In genomic region chr5:24413938-24414337, GRCm38 (mm10) we compare ENCODE assay signal across 25 mouse cellular contexts. TPM values are rescaled to one million over a fixed set of nuclear protein-coding genes. Genes with fewer than 3 reads are reported as not detected.
DNase-seq lines count a peak whose midpoint lies in the region; ATAC-seq and TF ChIP-seq lines count a peak whose summit lies in the region.
"Had no signal": no experiment of that assay in that cellular context is flagged by ENCODE, and none has a peak within 500 bp of the region (broad histone marks: within the 10 kb centered on the region; RNA-seq: fewer than 3 reads in every experiment).

No protein-coding gene starts in this region.

- H3K36me3 ChIP-seq in kidney, embryonic 15.5 days = peaks cover 14% of the 10 kb centered on the region
- H3K36me3 ChIP-seq in kidney, adult 2 months (ENCODE audit: control insufficient read depth, insufficient read depth, low read length) = no peaks in the 10 kb centered on the region
- H3K36me3 ChIP-seq in thymus, adult 2 months (ENCODE audit: control insufficient read depth, insufficient read depth, low read length) = no peaks in the 10 kb centered on the region
- H3K36me3 ChIP-seq in embryonic facial prominence, embryonic 11.5 days (replicated peaks; ENCODE audit: control insufficient read depth, insufficient read depth, low read depth, low read length) = no peaks in the 10 kb centered on the region; the same call in 1 of the 2 replicates
- H3K36me3 ChIP-seq in limb, embryonic 13.5 days = peaks cover 18% of the 10 kb centered on the region
- H3K36me3 ChIP-seq in liver, postnatal 0 days (replicated peaks; ENCODE audit: insufficient read depth, low read length) = 0 out of 2 replicates have a peak, but pooled peaks cover 2% of the 10 kb centered on the region
- H3K36me3 ChIP-seq: stomach, embryonic 15.5 days had no signal

- peak; percentile 6; the same call in 1 of the 2 replicates for ATAC-seq in kidney, embryonic 15.5 days (replicated peaks; ENCODE audit: low FRiP score)
- ATAC-seq in embryonic facial prominence, embryonic 11.5 days (replicated peaks; ENCODE audit: insufficient number of reproducible peaks, low FRiP score, low TSS enrichment, low read depth) = peak; percentile 31; the same call in 1 of the 2 replicates
- no peak for ATAC-seq in limb, embryonic 13.5 days (ENCODE audit: low FRiP score, low read depth)
- ATAC-seq in liver, postnatal 0 days = no peak
- ATAC-seq: forebrain, embryonic 16.5 days; midbrain, embryonic 16.5 days had no signal

- H3K4me3 ChIP-seq in kidney, embryonic 15.5 days (replicated peaks) = no peak overlapping the region
- no peak overlapping the region for H3K4me3 ChIP-seq in kidney, adult 2 months (ENCODE audit: insufficient read depth, low read depth, low read length)
- H3K4me3 ChIP-seq in thymus, adult 2 months (ENCODE audit: control insufficient read depth, insufficient read depth, low read length) = no peak overlapping the region
- no peak overlapping the region for H3K4me3 ChIP-seq in embryonic facial prominence, embryonic 11.5 days (ENCODE audit: low read depth, low read length)
- no peak overlapping the region for H3K4me3 ChIP-seq in limb, embryonic 13.5 days
- no peak overlapping the region for H3K4me3 ChIP-seq in liver, postnatal 0 days (ENCODE audit: low read depth, low read length)
- H3K4me3 ChIP-seq: forebrain, embryonic 10.5 days; heart, embryonic 15.5 days; hindbrain, embryonic 15.5 days; midbrain, embryonic 10.5 days; myocyte; stomach, embryonic 15.5 days had no signal

- no peak for TF ChIP-seq EP300 in liver, postnatal 0 days (IDR thresholded peaks at IDR 0.05; ENCODE audit: low read depth)

- peak overlapping the region; percentile 16; the same call in 1 of the 2 replicates for H3K4me2 ChIP-seq in kidney, embryonic 15.5 days
- H3K4me2 ChIP-seq in embryonic facial prominence, embryonic 11.5 days (ENCODE audit: low read depth, low read length) = no peak overlapping the region
- H3K4me2 ChIP-seq in limb, embryonic 13.5 days (replicated peaks) = peak overlapping the region; percentile 31; the same call in 1 of the 2 replicates
- H3K4me2 ChIP-seq in liver, postnatal 0 days (ENCODE audit: low read depth, low read length) = no peak overlapping the region
- H3K4me2 ChIP-seq: heart, embryonic 15.5 days; hindbrain, embryonic 15.5 days; stomach, embryonic 15.5 days had no signal

- H3K27me3 ChIP-seq in kidney, embryonic 15.5 days = no peaks in the 10 kb centered on the region
- no peaks in the 10 kb centered on the region for H3K27me3 ChIP-seq in kidney, adult 2 months (replicated peaks; ENCODE audit: control insufficient read depth, insufficient read depth, low read length)
- no peaks in the 10 kb centered on the region; the same call in 1 of the 2 replicates for H3K27me3 ChIP-seq in thymus, adult 2 months (ENCODE audit: control insufficient read depth, insufficient read depth, low read length)
- H3K27me3 ChIP-seq in embryonic facial prominence, embryonic 11.5 days (ENCODE audit: control insufficient read depth, insufficient read depth, low read length) = no peaks in the 10 kb centered on the region
- no peaks in the 10 kb centered on the region for H3K27me3 ChIP-seq in limb, embryonic 13.5 days
- H3K27me3 ChIP-seq in liver, postnatal 0 days (ENCODE audit: insufficient read depth, low read length) = no peaks in the 10 kb centered on the region
- H3K27me3 ChIP-seq: hindbrain, embryonic 15.5 days; stomach, embryonic 15.5 days had no signal

- peaks cover 26% of the 10 kb centered on the region for H3K4me1 ChIP-seq in kidney, embryonic 15.5 days
- H3K4me1 ChIP-seq in kidney, adult 2 months (ENCODE audit: control insufficient read depth, insufficient read depth, low read length) = no peaks in the 10 kb centered on the region
- 0 out of 2 replicates have a peak, but pooled peaks cover 4% of the 10 kb centered on the region for H3K4me1 ChIP-seq in thymus, adult 2 months (replicated peaks; ENCODE audit: control insufficient read depth, insufficient read depth, low read length)
- no peaks in the 10 kb centered on the region for H3K4me1 ChIP-seq in embryonic facial prominence, embryonic 11.5 days (ENCODE audit: control insufficient read depth, insufficient read depth, low read length)
- peaks cover 29% of the 10 kb centered on the region for H3K4me1 ChIP-seq in limb, embryonic 13.5 days
- H3K4me1 ChIP-seq in liver, postnatal 0 days (ENCODE audit: insufficient read depth) = no peaks in the 10 kb centered on the region

- H3K27ac ChIP-seq in kidney, embryonic 15.5 days = no peak overlapping the region
- no peak overlapping the region for H3K27ac ChIP-seq in kidney, adult 2 months (ENCODE audit: insufficient read depth, low read depth, low read length)
- no peak overlapping the region for H3K27ac ChIP-seq in thymus, adult 2 months (ENCODE audit: control insufficient read depth, insufficient read depth, low read length)
- H3K27ac ChIP-seq in embryonic facial prominence, embryonic 11.5 days (replicated peaks; ENCODE audit: low read depth, low read length) = no peak overlapping the region
- H3K27ac ChIP-seq in limb, embryonic 13.5 days = no peak overlapping the region
- H3K27ac ChIP-seq in liver, postnatal 0 days (ENCODE audit: low read depth) = no peak overlapping the region
- H3K27ac ChIP-seq: forebrain, embryonic 10.5 days; heart, embryonic 15.5 days; hindbrain, embryonic 15.5 days; midbrain, embryonic 10.5 days; stomach, embryonic 15.5 days had no signal

- TF ChIP-seq POLR2A in kidney, adult 2 months (IDR thresholded peaks at IDR 0.05; ENCODE audit: low read depth, low read length) = no peak
- no peak for TF ChIP-seq POLR2A in thymus, adult 2 months (IDR thresholded peaks at IDR 0.05; ENCODE audit: control insufficient read depth, extremely low read depth, insufficient read depth, low read length, poor library complexity)

- H3K9ac ChIP-seq in kidney, embryonic 15.5 days = no peak overlapping the region
- H3K9ac ChIP-seq in embryonic facial prominence, embryonic 11.5 days (replicated peaks; ENCODE audit: low read length) = no peak overlapping the region
- peak overlapping the region; percentile 6; the same call in 1 of the 2 replicates for H3K9ac ChIP-seq in limb, embryonic 13.5 days
- no peak overlapping the region for H3K9ac ChIP-seq in liver, postnatal 0 days (replicated peaks)
- H3K9ac ChIP-seq: heart, embryonic 15.5 days; hindbrain, embryonic 15.5 days; stomach, embryonic 15.5 days had no signal

- DNase-seq in kidney, adult 2 months = no peak
- DNase-seq in thymus, adult 2 months = no peak
- no peak for DNase-seq in thymus, postnatal 0 days (ENCODE audit: low spot score)
- DNase-seq in embryonic facial prominence, embryonic 11.5 days (ENCODE audit: low spot score) = no peak
- no peak for DNase-seq in layer of hippocampus, postnatal 25 days (ENCODE audit: extremely low spot score in 1 of 2, low spot score in 1 of 2)
- no peak for DNase-seq in liver, postnatal 0 days
- DNase-seq: cerebellum, adult 2 months; cerebellum, postnatal 25 days; gastrocnemius, postnatal 25 days; heart, postnatal 36 days; liver; lung, adult 18-20 months; lung, postnatal 10 days; right cerebral cortex, postnatal 4 days had no signal

- TF ChIP-seq CTCF in kidney, adult 2 months (conservative IDR thresholded peaks at IDR 0.05; ENCODE audit: insufficient read depth, insufficient read length, low read depth, low read length) = no peak
- 0 out of 2 replicates have a peak, but pooled peaks have one; percentile 0 for TF ChIP-seq CTCF in thymus, adult 2 months (IDR thresholded peaks at IDR 0.05; ENCODE audit: borderline replicate concordance, control insufficient read depth, extremely low read depth, insufficient read depth, low read length, poor library complexity)
- no peak for TF ChIP-seq CTCF in liver, postnatal 0 days (IDR thresholded peaks at IDR 0.05; ENCODE audit: low read depth)

- no peaks in the 10 kb centered on the region for H3K9me3 ChIP-seq in kidney, embryonic 15.5 days (replicated peaks)
- H3K9me3 ChIP-seq in embryonic facial prominence, embryonic 11.5 days (replicated peaks; ENCODE audit: control insufficient read depth, low read length) = no peaks in the 10 kb centered on the region
- H3K9me3 ChIP-seq in limb, embryonic 13.5 days = no peaks in the 10 kb centered on the region
- no peaks in the 10 kb centered on the region for H3K9me3 ChIP-seq in liver, postnatal 0 days (ENCODE audit: low read length)
- H3K9me3 ChIP-seq: forebrain, embryonic 10.5 days; heart, embryonic 15.5 days; hindbrain, embryonic 15.5 days; midbrain, embryonic 10.5 days; stomach, embryonic 15.5 days had no signal

- 65% methylated on average over 13 of the region's 13 CpGs for WGBS in kidney, embryonic 15.5 days
- WGBS in kidney, adult 2 months = 48% methylated on average over 13 of the region's 13 CpGs
- WGBS in thymus, adult 2 months = 86% methylated on average over 13 of the region's 13 CpGs
- WGBS in embryonic facial prominence, embryonic 11.5 days = 83% methylated on average over 13 of the region's 13 CpGs
- WGBS in limb, embryonic 13.5 days = 82% methylated on average over 13 of the region's 13 CpGs
- WGBS in liver, postnatal 0 days (ENCODE audit: insufficient replicate concordance) = 80% methylated on average over 13 of the region's 13 CpGs

RNA-seq across cellular contexts. Expression of gene Asic3, which starts 0.7 kb away (rescaled TPM):
- polyA plus RNA-seq in kidney, embryonic 15.5 days (2015; fragmentation: Nextera tagmentation; extraction: Ambion mirVana) = 0.39 and 0.53 TPM in 2 replicates
- polyA plus RNA-seq in kidney, adult 2 months (2012; rRNA removed) = 0.20 and 0.33 TPM in 2 replicates
- polyA plus RNA-seq in thymus, adult 2 months (2012; rRNA removed) = 2.1 and 2.6 TPM in 2 replicates
- 0.34 and 0.54 TPM in 2 replicates for polyA plus RNA-seq in thymus, postnatal 0 days (2015; fragmentation: Nextera tagmentation; extraction: Ambion mirVana)
- polyA plus RNA-seq in embryonic facial prominence, embryonic 11.5 days (2014; fragmentation: Nextera tagmentation; extraction: Ambion mirVana) = 0.42 and 0.45 TPM in 2 replicates
- 1.7 and 2.0 TPM in 2 replicates for polyA plus RNA-seq in limb, embryonic 13.5 days (2015; fragmentation: Nextera tagmentation; extraction: Ambion mirVana)
- under 1 TPM in 1 of 2 experiments, not detected in 1; 0.30 TPM for total RNA-seq in layer of hippocampus, postnatal 25 days (2021)
- polyA plus RNA-seq in liver, postnatal 0 days (2015; fragmentation: Nextera tagmentation; extraction: Ambion mirVana) = 0.11 TPM in 1 of 2 replicates, not detected in the other
- total RNA-seq: heart, postnatal 36 days had no signal
- polyA plus RNA-seq: forebrain, embryonic 10.5 days; heart, embryonic 15.5 days; intestine, embryonic 14.5 days; midbrain, embryonic 16.5 days had no signal

RNA-seq across cellular contexts. Expression of gene Cdk5, which starts 9.4 kb away (rescaled TPM):
- 50.1 and 52.2 TPM in 2 replicates for polyA plus RNA-seq in kidney, embryonic 15.5 days (2015; fragmentation: Nextera tagmentation; extraction: Ambion mirVana)
- 78.0 and 83.2 TPM in 2 replicates for polyA plus RNA-seq in kidney, adult 2 months (2012; rRNA removed)
- 62.3 and 87.0 TPM in 2 replicates for polyA plus RNA-seq in thymus, adult 2 months (2012; rRNA removed)
- polyA plus RNA-seq in thymus, postnatal 0 days (2015; fragmentation: Nextera tagmentation; extraction: Ambion mirVana) = 31.4 and 35.1 TPM in 2 replicates
- polyA plus RNA-seq in embryonic facial prominence, embryonic 11.5 days (2014; fragmentation: Nextera tagmentation; extraction: Ambion mirVana) = 49.9 and 50.8 TPM in 2 replicates
- 53.5 and 59.5 TPM in 2 replicates for polyA plus RNA-seq in limb, embryonic 13.5 days (2015; fragmentation: Nextera tagmentation; extraction: Ambion mirVana)
- total RNA-seq in layer of hippocampus, postnatal 25 days (2021) = 100 to 1,000 TPM; 126 to 130 TPM
- 11.5 and 13.1 TPM in 2 replicates for polyA plus RNA-seq in liver, postnatal 0 days (2015; fragmentation: Nextera tagmentation; extraction: Ambion mirVana)

RNA-seq across cellular contexts. Expression of gene Slc4a2, which starts 9.7 kb away (rescaled TPM):
- polyA plus RNA-seq in kidney, embryonic 15.5 days (2015; fragmentation: Nextera tagmentation; extraction: Ambion mirVana) = 42.3 and 42.7 TPM in 2 replicates
- polyA plus RNA-seq in kidney, adult 2 months (2012; rRNA removed) = 56.8 and 66.9 TPM in 2 replicates
- polyA plus RNA-seq in thymus, adult 2 months (2012; rRNA removed) = 116 and 118 TPM in 2 replicates
- 23.2 and 26.6 TPM in 2 replicates for polyA plus RNA-seq in thymus, postnatal 0 days (2015; fragmentation: Nextera tagmentation; extraction: Ambion mirVana)
- 16.5 and 20.6 TPM in 2 replicates for polyA plus RNA-seq in embryonic facial prominence, embryonic 11.5 days (2014; fragmentation: Nextera tagmentation; extraction: Ambion mirVana)
- polyA plus RNA-seq in limb, embryonic 13.5 days (2015; fragmentation: Nextera tagmentation; extraction: Ambion mirVana) = 39.5 and 42.0 TPM in 2 replicates
- total RNA-seq in layer of hippocampus, postnatal 25 days (2021) = 10 to 100 TPM; 31.7 to 34.4 TPM
- 7.5 and 8.3 TPM in 2 replicates for polyA plus RNA-seq in liver, postnatal 0 days (2015; fragmentation: Nextera tagmentation; extraction: Ambion mirVana)

RNA-seq across cellular contexts. Expression of gene Abcb8, which starts 20.5 kb away (rescaled TPM):
- 59.2 and 62.0 TPM in 2 replicates for polyA plus RNA-seq in kidney, embryonic 15.5 days (2015; fragmentation: Nextera tagmentation; extraction: Ambion mirVana)
- 112 and 117 TPM in 2 replicates for polyA plus RNA-seq in kidney, adult 2 months (2012; rRNA removed)
- polyA plus RNA-seq in thymus, adult 2 months (2012; rRNA removed) = 78.2 and 85.0 TPM in 2 replicates
- polyA plus RNA-seq in thymus, postnatal 0 days (2015; fragmentation: Nextera tagmentation; extraction: Ambion mirVana) = 32.6 and 33.9 TPM in 2 replicates
- polyA plus RNA-seq in embryonic facial prominence, embryonic 11.5 days (2014; fragmentation: Nextera tagmentation; extraction: Ambion mirVana) = 27.0 and 27.4 TPM in 2 replicates
- 42.1 and 44.6 TPM in 2 replicates for polyA plus RNA-seq in limb, embryonic 13.5 days (2015; fragmentation: Nextera tagmentation; extraction: Ambion mirVana)
- total RNA-seq in layer of hippocampus, postnatal 25 days (2021) = 10 to 100 TPM; 52.3 to 54.1 TPM
- 20.3 and 22.3 TPM in 2 replicates for polyA plus RNA-seq in liver, postnatal 0 days (2015; fragmentation: Nextera tagmentation; extraction: Ambion mirVana)

RNA-seq across cellular contexts. Expression of gene Atg9b, which starts 22.0 kb away (rescaled TPM):
- 0.82 and 1.1 TPM in 2 replicates for polyA plus RNA-seq in kidney, embryonic 15.5 days (2015; fragmentation: Nextera tagmentation; extraction: Ambion mirVana)
- polyA plus RNA-seq in kidney, adult 2 months (2012; rRNA removed) = 0.76 and 0.89 TPM in 2 replicates
- polyA plus RNA-seq in thymus, adult 2 months (2012; rRNA removed) = 6.8 and 8.1 TPM in 2 replicates
- polyA plus RNA-seq in thymus, postnatal 0 days (2015; fragmentation: Nextera tagmentation; extraction: Ambion mirVana) = 2.0 and 3.0 TPM in 2 replicates
- 0.18 and 0.21 TPM in 2 replicates for polyA plus RNA-seq in embryonic facial prominence, embryonic 11.5 days (2014; fragmentation: Nextera tagmentation; extraction: Ambion mirVana)
- 0.37 and 0.78 TPM in 2 replicates for polyA plus RNA-seq in limb, embryonic 13.5 days (2015; fragmentation: Nextera tagmentation; extraction: Ambion mirVana)
- 1 to 10 TPM; 2.6 to 3.3 TPM for total RNA-seq in layer of hippocampus, postnatal 25 days (2021)
- polyA plus RNA-seq in liver, postnatal 0 days (2015; fragmentation: Nextera tagmentation; extraction: Ambion mirVana) = 0.25 and 0.48 TPM in 2 replicates

Comparison
In these comparisons a context has a peak if more than half of its experiments do, and no peak if none do; other contexts are left out.
1. ATAC-seq: peak in kidney, embryonic 15.5 days (single experiment) and embryonic facial prominence, embryonic 11.5 days (single experiment); none in limb, embryonic 13.5 days (single experiment) and liver, postnatal 0 days (single experiment).
2. H3K4me2 ChIP-seq: peak in kidney, embryonic 15.5 days (single experiment) and limb, embryonic 13.5 days (single experiment); none in embryonic facial prominence, embryonic 11.5 days (single experiment) and liver, postnatal 0 days (single experiment).